Mouse (Mus musculus) forebrain, postnatal 0 days (tissue): ENCODE measurements around the gene Gm4707. TPM values are rescaled to one million over a fixed set of nuclear protein-coding genes. Genes with fewer than 3 reads are reported as not detected.
"Not testable (repeated sequence)": the region's sequence is repeated elsewhere in the genome, so short reads cannot be mapped to it uniquely, and the experiment has no call there.

Experiments used
- ATAC-seq: fragments of 200-750 bp; cut with Nextera tagmentation; 2 replicates; pipeline ENCODE4 v1.8.0; 2017; ENCODE audit warnings: mild to moderate bottlenecking, moderate library complexity
- DNase-seq: peaks from one replicate; pipeline ENCODE4 v3.0.0-alpha.2; 2015
- H3K27ac ChIP-seq: fragments of 300-500 bp; sonication (generic); 2 replicates; pipeline ENCODE4 v1.5.1; 2014; ENCODE audit warnings: low read depth, mild to moderate bottlenecking, antibody characterized with exemption, low read length, moderate library complexity, mixed read lengths
- H3K27me3 ChIP-seq: fragments of 300-500 bp; sonication (generic); 2 replicates; pipeline ENCODE4 v1.6.1; 2014; ENCODE audit warnings: mild to moderate bottlenecking, low read length, mixed read lengths; ENCODE audit not compliant: insufficient read depth
- H3K36me3 ChIP-seq: fragments of 300-500 bp; sonication (generic); 2 replicates; pipeline ENCODE4 v1.6.1; 2014; ENCODE audit warnings: mild to moderate bottlenecking, moderate library complexity; ENCODE audit not compliant: insufficient read depth
- H3K4me1 ChIP-seq: fragments of 300-500 bp; sonication (generic); 2 replicates; pipeline ENCODE4 v1.6.1; 2014; ENCODE audit warnings: antibody characterized with exemption; ENCODE audit not compliant: insufficient read depth
- H3K4me2 ChIP-seq: fragments of 300-500 bp; sonication (generic); 2 replicates; pipeline ENCODE4 v1.6.1; 2014; ENCODE audit warnings: low read depth, mild to moderate bottlenecking, moderate library complexity
- H3K4me3 ChIP-seq: fragments of 300-500 bp; sonication (generic); 2 replicates; pipeline ENCODE4 v1.5.1; 2014; ENCODE audit warnings: low read depth, low read length, mixed read lengths
- H3K9ac ChIP-seq: fragments of 300-500 bp; sonication (generic); 2 replicates; pipeline ENCODE4 v1.6.1; 2014; ENCODE audit warnings: mild to moderate bottlenecking
- H3K9me3 ChIP-seq: fragments of 300-500 bp; sonication (generic); 2 replicates; pipeline ENCODE4 v1.6.1; 2016; ENCODE audit warnings: low read length
- CTCF ChIP-seq: sonication (generic); IDR thresholded peaks from 2 replicates; pipeline ENCODE4 v1.5.1; 2016; ENCODE audit warnings: antibody characterized with exemption, control low read depth, low read depth
- WGBS: fragments of 180-500 bp; shearing (Covaris S2); extraction: QIAGEN DNeasy Blood & Tissue Kit; methylation state at CpG from one replicate; pipeline ENCODE4 v1.1.7; 2014; 5-methylcytosine and 5-hydroxymethylcytosine counted together
- polyA plus RNA-seq: library from polyadenylated mRNA; unstranded; fragments of >200 nt; fragmentation: Nextera tagmentation; extraction: Ambion mirVana; gene quantifications from 2 replicates; pipeline ENCODE4 v1.2.1, GENCODE M21; 2015
- total RNA-seq: library from RNA; depleted of rRNA; stranded (reverse); fragments of >200 nt; gene quantifications from 2 replicates; pipeline ENCODE4 v1.2.3, GENCODE M21; 2014; rRNA removed

Gm4707 gene
- total and polyA plus RNA-seq, 2 experiments from 2014 or later, result 1.2 to 2.1 TPM

DNA sequence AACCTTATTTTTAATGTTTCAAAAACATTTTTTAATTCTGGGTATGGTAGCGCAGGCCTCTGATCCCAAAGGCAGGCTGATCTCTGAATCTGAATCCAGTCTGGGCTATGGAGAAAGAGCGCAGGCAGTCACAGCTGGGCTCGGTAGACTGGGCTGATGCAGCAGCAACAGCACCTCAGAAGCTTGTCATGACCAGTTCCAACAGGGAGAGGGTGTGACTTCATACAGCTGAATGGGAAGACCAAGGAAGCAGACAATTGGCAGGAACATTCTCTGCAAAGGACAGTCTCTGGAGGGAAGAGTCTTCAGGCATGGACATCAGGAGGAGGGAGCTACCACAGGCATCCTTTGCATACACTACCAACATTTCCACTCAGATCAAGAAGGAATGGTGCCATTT lies 15.6 kb downstream of the Gm4707 start:
- ATAC-seq, result no peak
- H3K9me3 ChIP-seq, result no peaks in the 10 kb centered on the region
- no peak overlapping the region for H3K27ac ChIP-seq
- no peaks in the 10 kb centered on the region for H3K27me3 ChIP-seq
- no peak for DNase-seq
- no peak overlapping the region for H3K4me2 ChIP-seq
- no peak overlapping the region for H3K4me3 ChIP-seq
- TF ChIP-seq CTCF, result no peak
- H3K4me1 ChIP-seq, result no peaks in the 10 kb centered on the region
- H3K9ac ChIP-seq, result no peak overlapping the region
- 91% methylated on average over 3 of the region's 3 CpGs for WGBS
- peaks cover 9% of the 10 kb centered on the region for H3K36me3 ChIP-seq

DNA sequence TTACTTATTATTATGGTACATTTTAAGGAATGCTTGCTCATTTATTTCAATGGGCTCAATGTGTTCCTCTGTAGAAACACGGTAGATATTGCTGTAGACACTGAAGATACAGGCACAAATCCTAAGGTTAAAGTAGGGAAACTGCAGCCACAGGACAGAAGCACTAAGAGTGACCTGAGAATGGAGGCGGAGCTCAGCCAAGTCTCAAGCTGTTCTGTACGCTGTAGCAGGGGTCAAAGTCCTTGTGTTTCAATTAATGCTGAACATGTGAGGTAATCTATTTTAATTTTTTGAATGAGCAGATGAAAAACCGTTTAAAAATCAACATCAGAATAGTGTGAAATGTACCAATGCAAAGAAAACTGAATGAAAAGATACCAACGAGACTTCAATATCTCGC lies 16.4 kb downstream of the Gm4707 start:
- no peak for TF ChIP-seq CTCF
- H3K9ac ChIP-seq, result no peak overlapping the region
- no peak for DNase-seq
- no peak overlapping the region for H3K4me3 ChIP-seq
- ATAC-seq, result no peak
- H3K27ac ChIP-seq, result no peak overlapping the region
- WGBS, result 91% methylated on average over 6 of the region's 6 CpGs
- no peak overlapping the region for H3K4me2 ChIP-seq
- no peaks in the 10 kb centered on the region for H3K9me3 ChIP-seq
- H3K27me3 ChIP-seq, result no peaks in the 10 kb centered on the region
- no peaks in the 10 kb centered on the region for H3K4me1 ChIP-seq
- H3K36me3 ChIP-seq, result peaks cover 9% of the 10 kb centered on the region

DNA sequence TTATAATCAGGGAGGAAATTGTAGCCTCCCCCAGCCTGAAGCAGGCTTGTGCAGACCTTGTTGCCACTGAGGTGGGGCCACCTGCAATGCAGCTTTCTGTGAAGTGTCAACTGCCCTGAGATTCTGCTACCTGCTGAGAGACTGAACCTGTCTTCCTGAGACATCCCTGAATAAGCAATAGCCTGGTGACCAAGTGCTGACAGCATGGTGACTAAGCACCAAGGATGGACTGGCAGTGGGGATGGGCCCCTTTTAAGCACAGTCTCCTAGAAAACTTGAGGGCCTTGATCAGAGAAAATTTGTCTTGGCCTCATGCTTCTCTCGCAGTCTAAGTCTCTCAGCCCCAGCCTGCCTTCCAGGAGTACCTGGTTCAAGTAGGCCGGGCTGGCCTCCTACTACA lies 37.2 kb downstream of the Gm4707 start:
- H3K9ac ChIP-seq, H3K9me3 ChIP-seq, ATAC-seq, H3K4me3 ChIP-seq, H3K4me1 ChIP-seq, DNase-seq, H3K4me2 ChIP-seq, H3K27ac ChIP-seq, H3K27me3 ChIP-seq: not testable (repeated sequence)
- WGBS, result 99% methylated on average over 2 of the region's 2 CpGs
- peaks cover 42% of the 10 kb centered on the region for H3K36me3 ChIP-seq

DNA sequence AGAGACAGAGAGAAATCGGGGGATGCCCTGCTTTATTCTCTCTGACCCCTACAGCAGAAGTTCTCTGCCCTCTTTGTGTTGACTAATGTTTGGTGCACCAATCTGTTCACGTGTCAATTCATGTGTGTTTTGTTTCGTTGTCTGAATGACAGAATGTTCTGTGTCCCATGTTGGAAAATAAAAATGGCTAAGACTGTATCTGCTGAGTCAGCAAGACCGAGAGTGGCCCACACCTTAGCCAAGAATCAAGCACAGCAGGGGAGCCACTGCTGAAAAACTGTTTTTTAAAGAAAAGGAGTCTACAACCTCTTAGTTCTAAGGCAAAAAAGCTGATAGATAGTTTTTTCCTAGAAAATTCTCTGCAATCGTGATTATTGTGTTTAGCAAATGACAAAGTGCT lies 40.3 kb downstream of the Gm4707 start:
- H3K9ac ChIP-seq, ATAC-seq, H3K4me2 ChIP-seq, H3K27ac ChIP-seq, DNase-seq, H3K4me1 ChIP-seq, H3K9me3 ChIP-seq, H3K27me3 ChIP-seq, H3K4me3 ChIP-seq: not testable (repeated sequence)
- peaks cover 34% of the 10 kb centered on the region for H3K36me3 ChIP-seq
- 86% methylated on average over 5 of the region's 5 CpGs for WGBS

DNA sequence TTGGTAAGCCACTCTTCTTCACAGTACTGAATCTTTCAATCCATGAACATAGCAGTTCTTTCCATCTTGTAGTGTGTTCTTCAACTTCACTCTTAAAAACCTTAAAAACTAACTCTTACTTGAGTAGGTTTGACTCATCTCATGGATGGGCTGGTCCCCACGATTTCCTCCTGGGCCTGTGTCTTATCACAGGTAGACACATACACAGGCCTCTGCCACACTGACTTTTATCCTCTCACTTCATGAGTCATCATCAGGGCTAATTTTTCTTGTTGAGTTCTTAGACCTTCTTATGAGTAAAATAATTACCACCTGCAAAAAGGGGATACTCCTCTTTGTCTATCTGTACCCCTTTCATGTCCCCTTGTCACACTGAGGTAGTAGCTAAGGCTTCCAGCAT lies 42.7 kb downstream of the Gm4707 start:
- peaks cover 4% of the 10 kb centered on the region; the same call in 1 of the 2 replicates for H3K9me3 ChIP-seq
- no peak overlapping the region for H3K27ac ChIP-seq
- H3K9ac ChIP-seq, result no peak overlapping the region
- 91% methylated on average over 1 of the region's 1 CpGs for WGBS
- DNase-seq (no peak), ATAC-seq (no peak)
- peaks cover 16% of the 10 kb centered on the region for H3K36me3 ChIP-seq
- H3K4me3 ChIP-seq, result no peak overlapping the region
- no peak overlapping the region for H3K4me2 ChIP-seq
- TF ChIP-seq CTCF, result no peak
- H3K4me1 ChIP-seq, result no peaks in the 10 kb centered on the region
- H3K27me3 ChIP-seq, result no peaks in the 10 kb centered on the region

Other genes with a start within 250 kb of the Gm4707 start
- 2.3 and 3.2 TPM in 2 replicates for gene Emilin2, start 147.9 kb downstream of the Gm4707 start, total RNA-seq
- 1.3 and 2.0 TPM in 2 replicates for gene Emilin2, start 147.9 kb downstream of the Gm4707 start, polyA plus RNA-seq
- 52.2 and 58.7 TPM in 2 replicates for gene Smchd1, start 15.4 kb upstream of the Gm4707 start, total RNA-seq
- 24.8 and 35.4 TPM in 2 replicates for gene Smchd1, start 15.4 kb upstream of the Gm4707 start, polyA plus RNA-seq
- gene Ndc80, start 66.9 kb upstream of the Gm4707 start, total RNA-seq, result 3.2 and 4.0 TPM in 2 replicates
- 4.8 and 5.7 TPM in 2 replicates for gene Ndc80, start 66.9 kb upstream of the Gm4707 start, polyA plus RNA-seq
- gene Spdya, start 92.1 kb upstream of the Gm4707 start, total RNA-seq, result 0.77 and 1.1 TPM in 2 replicates
- gene Spdya, start 92.1 kb upstream of the Gm4707 start, polyA plus RNA-seq, result 2.1 and 2.2 TPM in 2 replicates
- gene Wdr43, start 156.0 kb upstream of the Gm4707 start, total RNA-seq, result 48.8 and 50.1 TPM in 2 replicates
- 32.3 and 39.6 TPM in 2 replicates for gene Wdr43, start 156.0 kb upstream of the Gm4707 start, polyA plus RNA-seq
- 1.6 and 4.0 TPM in 2 replicates for gene Togaram2, start 213.3 kb upstream of the Gm4707 start, total RNA-seq
- gene Togaram2, start 213.3 kb upstream of the Gm4707 start, polyA plus RNA-seq, result 0.96 and 1.3 TPM in 2 replicates